ENCODE assay signal across 8 mouse cellular contexts in the genomic region with DNA sequence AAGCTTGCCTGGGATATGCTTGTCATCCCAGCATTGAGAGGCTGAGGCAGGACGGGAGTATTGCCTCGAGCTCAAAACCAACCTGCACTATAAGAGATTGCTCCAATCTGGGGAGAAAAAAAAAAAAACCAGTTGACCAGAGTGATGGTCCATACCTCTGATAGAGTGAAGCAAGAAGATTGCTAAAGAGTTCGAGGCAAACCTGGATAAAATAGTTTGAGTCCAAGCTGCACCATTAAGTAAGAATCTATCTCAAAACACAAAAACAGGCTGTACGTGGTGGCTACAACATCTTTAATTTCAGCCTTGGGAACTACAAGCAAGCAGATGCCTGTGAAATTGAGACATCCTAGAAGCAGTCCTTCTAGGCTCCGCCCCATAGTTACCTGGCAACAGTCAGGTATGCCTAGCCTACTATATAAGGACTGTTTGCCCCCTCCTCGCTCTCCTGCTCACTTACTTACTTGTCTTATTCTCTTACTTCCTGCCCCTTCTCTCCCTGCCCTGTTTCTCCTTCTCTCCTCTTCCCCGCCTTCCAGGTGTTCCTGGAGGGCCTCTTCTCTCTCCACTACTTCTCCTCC. TPM values are rescaled to one million over a fixed set of nuclear protein-coding genes. Genes with fewer than 3 reads are reported as not detected.
DNase-seq lines count a peak whose midpoint lies in the region; ATAC-seq lines count a peak whose summit lies in the region.

No protein-coding gene starts in this region.

- H3K36me3 ChIP-seq in heart, embryonic 15.5 days, result peaks cover 28% of the 10 kb centered on the region
- peaks cover 32% of the 10 kb centered on the region for H3K36me3 ChIP-seq in embryonic facial prominence, embryonic 13.5 days
- peaks cover 35% of the 10 kb centered on the region for H3K36me3 ChIP-seq in limb, embryonic 13.5 days
- H3K36me3 ChIP-seq in midbrain, embryonic 16.5 days (ENCODE audit: control insufficient read depth, insufficient read depth, low read length), result peaks cover 16% of the 10 kb centered on the region

- H3K4me1 ChIP-seq in heart, embryonic 15.5 days (replicated peaks), result peaks cover 19% of the 10 kb centered on the region
- H3K4me1 ChIP-seq in embryonic facial prominence, embryonic 13.5 days, result peaks cover 17% of the 10 kb centered on the region
- peaks cover 15% of the 10 kb centered on the region for H3K4me1 ChIP-seq in limb, embryonic 13.5 days
- peaks cover 19% of the 10 kb centered on the region for H3K4me1 ChIP-seq in midbrain, embryonic 16.5 days (ENCODE audit: control insufficient read depth, insufficient read depth, low read length)

- H3K9me3 ChIP-seq in heart, embryonic 15.5 days (replicated peaks), result no peaks in the 10 kb centered on the region
- no peaks in the 10 kb centered on the region for H3K9me3 ChIP-seq in embryonic facial prominence, embryonic 13.5 days
- no peaks in the 10 kb centered on the region for H3K9me3 ChIP-seq in limb, embryonic 13.5 days
- H3K9me3 ChIP-seq in midbrain, embryonic 16.5 days (replicated peaks; ENCODE audit: control insufficient read depth, low read length, poor library complexity, severe bottlenecking), result no peaks in the 10 kb centered on the region

- peak overlapping the region; percentile 91 for H3K4me3 ChIP-seq in heart, embryonic 15.5 days
- peak overlapping the region; percentile 91 for H3K4me3 ChIP-seq in embryonic facial prominence, embryonic 13.5 days
- peak overlapping the region; percentile 85 for H3K4me3 ChIP-seq in limb, embryonic 13.5 days
- peak overlapping the region; percentile 92 for H3K4me3 ChIP-seq in midbrain, embryonic 16.5 days (ENCODE audit: low read depth, low read length)

- no peak overlapping the region; the same call in 1 of the 2 replicates for H3K27ac ChIP-seq in heart, embryonic 15.5 days
- no peak overlapping the region; the same call in 1 of the 2 replicates for H3K27ac ChIP-seq in embryonic facial prominence, embryonic 13.5 days
- H3K27ac ChIP-seq in limb, embryonic 13.5 days, result no peak overlapping the region
- H3K27ac ChIP-seq in midbrain, embryonic 16.5 days (ENCODE audit: low read length), result peak overlapping the region; percentile 78; the same call in 1 of the 2 replicates

- intact Hi-C loops in heart, postnatal 14 days (cut with DNase I), result no loop called here

- no peak for DNase-seq in heart, postnatal 14 days
- DNase-seq in thymus, adult 18-20 months, result no peak
- DNase-seq in left cerebral cortex, adult 9 months (ENCODE audit: low spot score in 2 of 2), result no peak
- DNase-seq in right cerebral cortex, postnatal 4 days, result no peak

- H3K9ac ChIP-seq in heart, embryonic 15.5 days, result peak overlapping the region; percentile 47
- H3K9ac ChIP-seq in embryonic facial prominence, embryonic 13.5 days, result peak overlapping the region; percentile 54; the same call in 1 of the 2 replicates
- H3K9ac ChIP-seq in limb, embryonic 13.5 days, result peak overlapping the region; percentile 43; the same call in 1 of the 2 replicates
- peak overlapping the region; percentile 91 for H3K9ac ChIP-seq in midbrain, embryonic 16.5 days (ENCODE audit: low read depth, low read length)

- no peak for ATAC-seq in heart, embryonic 15.5 days (replicated peaks; ENCODE audit: insufficient number of reproducible peaks, insufficient read depth, low FRiP score, low read depth)
- ATAC-seq in embryonic facial prominence, embryonic 13.5 days (ENCODE audit: insufficient number of reproducible peaks, insufficient read depth, low FRiP score, low TSS enrichment, low read depth), result peak; percentile 2; the same call in 1 of the 2 replicates
- no peak for ATAC-seq in limb, embryonic 13.5 days (ENCODE audit: low FRiP score, low read depth)
- ATAC-seq in midbrain, embryonic 16.5 days, result peak; percentile 36

- 34% methylated on average over 7 of the region's 7 CpGs for WGBS in heart, embryonic 15.5 days
- 27% methylated on average over 7 of the region's 7 CpGs for WGBS in embryonic facial prominence, embryonic 13.5 days
- 25% methylated on average over 7 of the region's 7 CpGs for WGBS in limb, embryonic 13.5 days
- 32% methylated on average over 7 of the region's 7 CpGs for WGBS in midbrain, embryonic 16.5 days

- no peaks in the 10 kb centered on the region for H3K27me3 ChIP-seq in heart, embryonic 15.5 days
- H3K27me3 ChIP-seq in embryonic facial prominence, embryonic 13.5 days, result no peaks in the 10 kb centered on the region
- no peaks in the 10 kb centered on the region for H3K27me3 ChIP-seq in limb, embryonic 13.5 days
- no peaks in the 10 kb centered on the region for H3K27me3 ChIP-seq in midbrain, embryonic 16.5 days (ENCODE audit: control insufficient read depth, insufficient read depth, low read depth, low read length)

- H3K4me2 ChIP-seq in heart, embryonic 15.5 days, result peak overlapping the region; percentile 87
- peak overlapping the region; percentile 94 for H3K4me2 ChIP-seq in embryonic facial prominence, embryonic 13.5 days
- peak overlapping the region; percentile 70 for H3K4me2 ChIP-seq in limb, embryonic 13.5 days (replicated peaks)
- peak overlapping the region; percentile 62 for H3K4me2 ChIP-seq in midbrain, embryonic 16.5 days (ENCODE audit: low read length)

RNA-seq across cellular contexts. Expression of a gene that starts 0.5 kb away (rescaled TPM):
- polyA plus RNA-seq in heart, embryonic 15.5 days (2015; fragmentation: Nextera tagmentation; extraction: Ambion mirVana), result 107 and 112 TPM in 2 replicates
- 10 to 100 TPM; 25.6 to 31.1 TPM for total RNA-seq in heart, postnatal 14 days (2021)
- 154 and 190 TPM in 2 replicates for polyA plus RNA-seq in embryonic facial prominence, embryonic 13.5 days (2015; fragmentation: Nextera tagmentation; extraction: Ambion mirVana)
- 167 and 170 TPM in 2 replicates for polyA plus RNA-seq in limb, embryonic 13.5 days (2015; fragmentation: Nextera tagmentation; extraction: Ambion mirVana)
- polyA plus RNA-seq in midbrain, embryonic 16.5 days (2015; fragmentation: Nextera tagmentation; extraction: Ambion mirVana), result 232 and 243 TPM in 2 replicates

RNA-seq across cellular contexts. Expression of a gene that starts 7.5 kb away (rescaled TPM):
- 3,328 and 3,965 TPM in 2 replicates for polyA plus RNA-seq in heart, embryonic 15.5 days (2015; fragmentation: Nextera tagmentation; extraction: Ambion mirVana)
- total RNA-seq in heart, postnatal 14 days (2021), result 100 to 1,000 TPM; 231 to 265 TPM
- polyA plus RNA-seq in embryonic facial prominence, embryonic 13.5 days (2015; fragmentation: Nextera tagmentation; extraction: Ambion mirVana), result 5,253 and 5,612 TPM in 2 replicates
- polyA plus RNA-seq in limb, embryonic 13.5 days (2015; fragmentation: Nextera tagmentation; extraction: Ambion mirVana), result 5,430 and 5,479 TPM in 2 replicates
- polyA plus RNA-seq in midbrain, embryonic 16.5 days (2015; fragmentation: Nextera tagmentation; extraction: Ambion mirVana), result 5,323 and 5,449 TPM in 2 replicates

RNA-seq across cellular contexts. Expression of a gene that starts 14.5 kb away (rescaled TPM):
- polyA plus RNA-seq in heart, embryonic 15.5 days (2015; fragmentation: Nextera tagmentation; extraction: Ambion mirVana), result 0.28 and 1.3 TPM in 2 replicates
- not detected for total RNA-seq in heart, postnatal 14 days (2021)
- 0.59 and 1.2 TPM in 2 replicates for polyA plus RNA-seq in embryonic facial prominence, embryonic 13.5 days (2015; fragmentation: Nextera tagmentation; extraction: Ambion mirVana)
- polyA plus RNA-seq in limb, embryonic 13.5 days (2015; fragmentation: Nextera tagmentation; extraction: Ambion mirVana), result 1.0 and 1.2 TPM in 2 replicates
- 0.15 and 0.16 TPM in 2 replicates for polyA plus RNA-seq in midbrain, embryonic 16.5 days (2015; fragmentation: Nextera tagmentation; extraction: Ambion mirVana)

RNA-seq across cellular contexts. Expression of a gene that starts 19.4 kb away (rescaled TPM):
- polyA plus RNA-seq in heart, embryonic 15.5 days (2015; fragmentation: Nextera tagmentation; extraction: Ambion mirVana), result not detected in 2 replicates
- total RNA-seq in heart, postnatal 14 days (2021), result 1 to 10 TPM; 2.8 to 4.6 TPM
- polyA plus RNA-seq in embryonic facial prominence, embryonic 13.5 days (2015; fragmentation: Nextera tagmentation; extraction: Ambion mirVana), result not detected in 2 replicates
- not detected in 2 replicates for polyA plus RNA-seq in limb, embryonic 13.5 days (2015; fragmentation: Nextera tagmentation; extraction: Ambion mirVana)
- not detected in 2 replicates for polyA plus RNA-seq in midbrain, embryonic 16.5 days (2015; fragmentation: Nextera tagmentation; extraction: Ambion mirVana)

RNA-seq across cellular contexts. Expression of a gene that starts 21.4 kb away (rescaled TPM):
- polyA plus RNA-seq in heart, embryonic 15.5 days (2015; fragmentation: Nextera tagmentation; extraction: Ambion mirVana), result 4.0 and 4.1 TPM in 2 replicates
- total RNA-seq in heart, postnatal 14 days (2021), result 1 to 10 TPM; 4.5 to 6.0 TPM
- polyA plus RNA-seq in embryonic facial prominence, embryonic 13.5 days (2015; fragmentation: Nextera tagmentation; extraction: Ambion mirVana), result 4.5 TPM in 2 replicates
- polyA plus RNA-seq in limb, embryonic 13.5 days (2015; fragmentation: Nextera tagmentation; extraction: Ambion mirVana), result 2.9 and 4.0 TPM in 2 replicates
- 4.1 and 4.2 TPM in 2 replicates for polyA plus RNA-seq in midbrain, embryonic 16.5 days (2015; fragmentation: Nextera tagmentation; extraction: Ambion mirVana)

Comparison
In these comparisons a context has a peak if more than half of its experiments do, and no peak if none do; other contexts are left out.
1. ATAC-seq: peak in embryonic facial prominence, embryonic 13.5 days (single experiment) and midbrain, embryonic 16.5 days (single experiment); none in heart, embryonic 15.5 days (single experiment) and limb, embryonic 13.5 days (single experiment).
2. Peak in every context shown above with its lines, with median percentiles within 50 percentile points of each other: H3K4me2 ChIP-seq, H3K4me3 ChIP-seq and H3K9ac ChIP-seq.